Mouse (Mus musculus): ENCODE measurements at regions not wholly inside any gene's neighbourhood (a gene's known extent, or its start where the extent isn't known, plus 50 kb on each side); places are given as distances from the start of the nearest gene placed in this dataset.

GRCm38 (mm10) chr13:83115691-83116090 is 388.1 kb upstream of the Mef2c start:
- no peak for TF ChIP-seq MYOD1 (IDR thresholded peaks at IDR 0.05; ENCODE audit: control insufficient read depth in 1 of 3, insufficient read length in 2 of 3, low read depth in 2 of 3)
- no peak for TF ChIP-seq POLR2A (IDR thresholded peaks at IDR 0.05; ENCODE audit: insufficient read length, low read depth)
- no peak for TF ChIP-seq TCF12 (IDR thresholded peaks at IDR 0.05; ENCODE audit: insufficient read depth, poor library complexity, severe bottlenecking)
- no peak for TF ChIP-seq POLR2AphosphoS2 (IDR thresholded peaks at IDR 0.05; ENCODE audit: insufficient read length, low read depth)
- no peak for TF ChIP-seq USF1 (IDR thresholded peaks at IDR 0.05; ENCODE audit: low read depth)
- no peak for TF ChIP-seq SRF (IDR thresholded peaks at IDR 0.05; ENCODE audit: control insufficient read depth, insufficient read length, low read depth)
- TF ChIP-seq MYOG (IDR thresholded peaks at IDR 0.05; ENCODE audit: control insufficient read depth in 1 of 3, insufficient read depth in 1 of 3, insufficient read length in 2 of 3, low read depth in 2 of 3), result no peak
- TF ChIP-seq E2F4 (IDR thresholded peaks at IDR 0.05; ENCODE audit: insufficient read depth), result no peak
